Mouse (Mus musculus) liver, adult (tissue): ENCODE results near the gene Gtf2b.

Experiments used
- GATA4 ChIP-seq: IDR thresholded peaks from 2 replicates; pipeline ENCODE4 v1.6.1; 2014; ENCODE audit warnings: mild to moderate bottlenecking, low read length; ENCODE audit not compliant: insufficient replicate concordance

Gtf2b gene

GRCm38 (mm10) chr3:142770518-142770917 is 5.7 kb downstream of the Gtf2b start:
- TF ChIP-seq GATA4 = no peak

GRCm38 (mm10) chr3:142773538-142774191 is 8.8 kb downstream of the Gtf2b start:
- no peak for TF ChIP-seq GATA4

- TF ChIP-seq GATA4 = no peak
Observed at GRCm38 (mm10) chr3:142777227-142777626, 12.4 kb downstream of the Gtf2b start.

DNA sequence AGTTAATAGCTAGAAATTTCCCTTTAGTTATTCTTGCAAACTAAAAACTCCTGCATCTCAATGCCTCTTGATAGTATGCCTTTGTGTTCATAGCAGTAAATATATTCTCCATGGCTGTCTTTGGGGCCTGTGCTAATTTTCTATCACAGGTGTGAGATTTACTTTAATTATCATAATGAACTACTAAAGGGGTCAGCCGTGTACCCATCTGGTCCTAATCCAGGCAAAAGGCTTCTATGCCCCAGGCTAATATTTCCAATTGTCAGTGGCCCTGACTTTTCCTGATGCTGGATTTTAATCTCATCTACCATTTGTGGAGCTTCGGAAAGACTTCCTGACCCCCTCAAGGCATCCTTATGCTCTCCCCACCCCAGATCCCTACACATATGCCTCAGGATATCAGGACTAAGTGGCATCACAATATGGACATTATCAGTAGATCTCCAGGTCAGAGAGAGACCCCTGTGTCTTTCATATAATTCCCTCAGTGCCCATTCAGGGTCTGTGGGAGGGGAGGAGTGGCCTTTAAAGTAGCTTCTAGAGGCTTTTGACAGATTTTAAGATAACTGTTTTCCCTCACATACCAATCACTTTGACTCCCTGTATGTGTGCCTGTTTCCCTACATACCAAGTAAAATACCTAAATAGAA is 21.7 kb downstream of the Gtf2b start:
- TF ChIP-seq GATA4 = no peak

- no peak for TF ChIP-seq GATA4
Observed at GRCm38 (mm10) chr3:142795587-142795986, 30.7 kb downstream of the Gtf2b start.

DNA sequence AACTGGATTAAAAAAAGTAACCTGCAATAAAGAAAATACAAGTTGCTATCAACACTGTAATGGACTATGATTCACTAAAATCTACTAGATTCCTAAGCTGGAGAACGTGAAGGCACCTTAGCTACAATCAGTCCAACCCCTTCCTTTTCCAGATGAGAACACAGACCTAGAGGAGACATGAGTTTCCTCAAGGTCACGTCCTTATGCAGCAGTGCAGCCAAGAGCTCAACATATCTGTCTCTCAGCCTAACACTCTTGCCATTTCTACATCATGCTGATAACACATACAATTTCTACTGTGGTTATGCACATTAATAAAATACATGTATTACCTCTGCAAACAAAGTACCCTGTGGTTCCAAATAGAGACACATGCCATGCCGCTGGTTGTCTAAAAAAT is 46.7 kb downstream of the Gtf2b start:
- no peak for TF ChIP-seq GATA4

GRCm38 (mm10) chr3:142817506-142817905 is 52.7 kb downstream of the Gtf2b start:
- TF ChIP-seq GATA4 = no peak

- no peak for TF ChIP-seq GATA4
Observed at GRCm38 (mm10) chr3:142823606-142824005, 58.8 kb downstream of the Gtf2b start.

DNA sequence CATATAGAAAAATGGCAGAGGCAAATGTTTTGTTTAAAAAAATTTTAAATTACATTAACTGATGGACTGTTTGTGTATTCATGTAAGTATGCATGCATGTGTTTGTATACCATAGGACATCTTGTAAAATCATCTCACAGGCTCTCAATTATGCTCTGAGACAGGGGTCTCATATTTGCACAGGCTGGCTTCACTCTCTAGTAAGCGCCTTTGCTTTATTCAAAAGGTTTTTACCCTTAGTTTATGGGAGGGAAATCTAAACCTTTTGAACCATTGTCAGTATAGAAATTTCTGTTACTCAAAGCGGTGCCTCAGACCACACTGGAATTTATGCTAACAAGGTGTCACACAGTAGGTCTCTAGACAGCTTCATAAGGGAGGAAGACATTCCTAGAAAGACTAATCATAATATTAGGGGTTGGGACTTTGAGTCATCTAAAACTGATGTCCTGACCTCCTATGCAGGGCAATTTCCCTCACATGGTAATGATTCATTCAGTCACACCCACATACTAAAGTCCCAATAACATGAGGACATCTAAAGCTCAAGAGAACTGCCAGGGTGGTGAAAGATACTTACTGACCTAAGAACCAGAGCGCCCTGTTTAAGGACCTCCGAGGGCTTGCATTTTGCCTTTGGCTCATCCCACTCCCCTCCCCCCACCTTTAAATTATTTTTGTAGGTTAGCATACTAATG is 61.8 kb downstream of the Gtf2b start:
- no peak for TF ChIP-seq GATA4

DNA sequence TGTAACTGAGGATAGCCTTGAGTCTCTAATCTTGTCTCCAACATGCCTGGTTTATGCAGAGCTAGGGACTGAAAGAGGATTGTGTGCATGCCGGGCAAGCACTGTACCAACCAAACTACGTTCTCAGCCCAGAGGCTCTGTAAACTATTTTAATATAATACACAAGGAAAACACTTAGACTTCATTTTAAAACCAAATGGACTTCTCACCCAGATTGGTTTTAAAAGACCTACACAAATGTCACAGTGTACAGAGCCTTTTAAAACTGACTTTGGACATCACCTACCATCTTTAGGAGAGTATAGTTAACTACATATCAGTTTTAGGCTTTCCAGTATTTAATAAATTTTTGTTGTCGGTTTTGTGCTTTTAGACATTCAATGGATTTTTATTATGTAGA is 68.1 kb downstream of the Gtf2b start:
- TF ChIP-seq GATA4 = no peak
